Mouse (Mus musculus) frontal cortex, adult (tissue): ENCODE data around the gene Abcd4.

Experiments
- ATAC-seq: cut with Nextera tagmentation; 2 replicates; pipeline ENCODE4 v1.9.2; 2017; ENCODE audit warnings: mild to moderate bottlenecking, moderate library complexity, mixed read lengths; ENCODE audit not compliant: low TSS enrichment

The Abcd4 gene

GRCm38 (mm10) chr12:84572341-84572720 lies 44.9 kb downstream of the Abcd4 start:
- ATAC-seq: no peak

GRCm38 (mm10) chr12:84571466-84572340 lies 45.5 kb downstream of the Abcd4 start:
- ATAC-seq: no peak

DNA sequence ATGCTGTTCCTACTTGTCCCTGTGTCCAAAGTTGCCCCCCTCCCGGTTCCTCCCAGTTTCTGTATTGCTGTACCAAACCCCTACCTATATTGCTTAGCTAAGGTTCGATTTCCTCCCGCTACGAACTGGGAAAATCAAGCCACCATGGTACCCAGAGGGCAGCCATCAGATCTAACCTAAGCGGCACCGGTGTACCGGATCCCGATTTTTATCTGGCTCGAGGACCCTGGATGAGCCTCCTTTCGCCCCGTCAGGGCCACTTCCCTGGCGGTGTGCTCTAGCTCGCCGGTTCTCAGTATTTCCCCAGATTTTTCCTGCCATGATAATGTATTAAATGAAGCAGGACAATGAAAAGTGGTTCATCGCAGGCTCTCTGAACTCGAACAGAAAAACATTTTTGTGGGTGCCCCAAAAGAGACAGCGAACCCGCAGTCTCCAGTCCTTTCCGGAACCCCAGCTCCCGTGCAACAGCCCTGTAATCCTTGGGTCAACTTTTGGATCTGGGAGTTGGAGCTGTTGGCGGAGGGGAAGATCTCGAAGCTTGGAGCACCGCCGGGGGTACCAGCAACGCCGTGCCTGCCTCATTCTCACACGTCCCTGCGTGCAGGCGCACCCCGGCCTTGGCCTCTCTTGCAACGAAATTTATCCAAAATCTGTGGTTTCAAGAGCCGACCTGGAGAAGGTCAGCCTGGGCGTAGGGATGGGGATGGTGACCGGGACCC lies 46.4 kb downstream of the Abcd4 start:
- ATAC-seq: no peak

- ATAC-seq: no peak
These were observed 47.1 kb downstream of the Abcd4 start for GRCm38 (mm10) chr12:84569976-84570693.

DNA sequence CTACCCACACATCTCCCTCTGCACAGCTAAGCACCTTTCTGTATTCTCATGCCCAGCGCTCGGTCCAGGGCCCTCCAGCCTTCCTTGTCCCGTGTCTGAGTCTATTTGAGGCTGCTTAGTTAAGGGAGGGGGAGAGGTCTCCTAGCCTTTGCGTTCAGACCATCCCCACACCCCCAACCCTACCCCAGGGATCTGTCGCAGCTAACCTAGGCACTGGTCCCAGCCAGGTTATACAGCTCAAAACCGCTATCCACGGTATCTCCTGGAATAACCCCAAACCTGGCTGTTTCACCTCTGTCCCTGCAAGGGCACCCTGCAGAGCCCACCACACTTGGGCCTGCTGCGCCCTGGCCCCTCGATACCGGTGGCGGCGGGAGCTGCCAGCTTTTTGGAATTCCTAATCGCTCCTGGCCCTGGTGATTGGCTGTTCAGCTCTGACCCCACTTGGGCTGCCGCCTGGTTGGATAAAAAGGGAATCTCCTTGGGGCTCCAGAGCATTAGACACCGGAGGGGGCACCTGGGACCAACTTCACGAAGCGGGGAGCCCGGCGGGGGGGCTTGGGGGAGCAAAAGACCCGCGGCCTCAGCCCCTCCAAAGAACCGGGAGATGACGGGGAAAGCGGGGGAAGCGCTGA lies 47.8 kb downstream of the Abcd4 start, which contains the start of gene Vsx2:
TSS of gene Vsx2 (plus strand) at position 427 of the 635 bp plus-strand sequence.
- no peak for ATAC-seq

- no peak for ATAC-seq
These were observed 49.6 kb downstream of the Abcd4 start for GRCm38 (mm10) chr12:84567576-84567975.

DNA sequence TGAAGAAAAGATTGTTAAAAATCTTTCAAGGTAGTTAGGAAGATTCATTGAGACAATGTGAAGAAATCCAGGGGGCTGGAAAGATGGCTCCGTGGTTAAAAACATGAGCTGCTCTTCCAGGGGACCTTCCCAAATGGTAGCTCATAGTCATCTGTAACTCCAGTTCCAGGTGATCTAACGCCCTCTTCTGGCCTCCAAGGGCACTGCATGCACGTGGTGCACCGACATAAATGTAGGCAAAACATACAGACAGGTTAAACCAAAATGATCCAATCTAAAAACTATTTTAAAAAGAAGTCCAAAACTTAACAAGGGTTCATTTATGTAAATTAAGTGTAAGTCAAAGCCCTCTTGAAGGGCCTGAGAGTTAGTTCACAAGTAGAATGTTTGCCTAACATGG lies 54.7 kb downstream of the Abcd4 start:
- ATAC-seq: no peak

DNA sequence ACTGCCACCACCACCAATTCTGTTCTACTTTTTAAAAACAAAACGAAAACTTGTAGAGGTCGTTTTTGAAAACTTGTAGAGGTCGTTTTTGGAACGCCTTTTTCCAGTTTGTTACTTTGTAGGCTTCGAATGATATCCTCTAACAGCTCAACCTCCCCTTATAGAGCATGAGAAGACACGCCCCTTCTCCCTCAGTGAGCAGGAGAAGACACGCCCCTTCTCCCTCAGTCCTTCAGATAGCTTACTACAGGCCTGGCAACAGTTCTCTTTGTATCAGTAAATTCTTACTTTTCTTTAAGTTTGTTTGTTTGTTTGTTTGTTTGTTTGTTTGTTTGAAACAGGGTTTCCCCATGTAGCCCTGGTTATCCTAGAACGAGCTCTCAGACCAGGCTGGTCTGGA lies 62.0 kb downstream of the Abcd4 start:
- no peak for ATAC-seq
